In the genomic region with DNA sequence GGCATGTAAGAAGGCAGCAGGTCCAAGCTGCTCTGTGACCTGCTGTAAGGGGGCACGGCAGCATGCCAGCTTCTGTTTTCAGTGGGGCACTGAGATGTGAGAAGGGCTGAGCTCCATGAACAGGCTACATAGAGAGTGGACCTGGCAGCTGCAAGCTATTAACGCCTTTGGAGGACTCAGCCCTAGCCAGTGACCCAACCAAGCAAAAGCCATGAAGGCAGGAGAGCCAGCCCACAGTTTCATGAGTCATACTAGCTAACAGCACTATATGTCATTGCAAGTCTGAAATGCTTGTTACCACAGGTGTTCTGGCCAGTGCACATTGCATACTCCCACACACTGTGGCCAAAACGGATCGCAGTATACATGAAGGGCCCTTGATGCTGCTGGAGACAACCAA, we compare ENCODE assay signal across 31 mouse cellular contexts. TPM values are rescaled to one million over a fixed set of nuclear protein-coding genes. Genes with fewer than 3 reads are reported as not detected.
DNase-seq lines count a peak whose midpoint lies in the region; ATAC-seq and TF ChIP-seq lines count a peak whose summit lies in the region.
"Had no signal": no experiment of that assay in that cellular context is flagged by ENCODE, and none has a peak within 500 bp of the region (broad histone marks: within the 10 kb centered on the region; RNA-seq: fewer than 3 reads in every experiment).

No protein-coding gene starts in this region.

- ATAC-seq in embryonic facial prominence, embryonic 14.5 days (ENCODE audit: low read depth): 0 out of 2 replicates have a peak, but pooled peaks have one; percentile 38
- peak; percentile 63 for ATAC-seq in lung, postnatal 0 days
- ATAC-seq in forebrain, embryonic 13.5 days: no peak
- ATAC-seq: CD4-positive, CD25-positive, alpha-beta regulatory T cell, adult 4 months; inflammation-experienced regulatory T-cells, adult 6 months; liver, embryonic 12.5 days; liver, postnatal 0 days; midbrain, embryonic 15.5 days had no signal

- H3K9me3 ChIP-seq in embryonic facial prominence, embryonic 14.5 days (ENCODE audit: control insufficient read depth, low read length): no peaks in the 10 kb centered on the region
- H3K9me3 ChIP-seq in embryonic facial prominence, embryonic 10.5 days: no peaks in the 10 kb centered on the region
- H3K9me3 ChIP-seq in lung, postnatal 0 days (ENCODE audit: low read length): no peaks in the 10 kb centered on the region
- no peaks in the 10 kb centered on the region for H3K9me3 ChIP-seq in forebrain, embryonic 13.5 days (replicated peaks)
- H3K9me3 ChIP-seq: embryonic facial prominence, embryonic 12.5 days; forebrain, embryonic 12.5 days; heart, embryonic 13.5 days; hindbrain, embryonic 15.5 days; kidney, embryonic 15.5 days; liver, embryonic 12.5 days; midbrain, embryonic 10.5 days; midbrain, embryonic 15.5 days; neural tube, embryonic 12.5 days had no signal

- TF ChIP-seq EP300 in lung, postnatal 0 days (IDR thresholded peaks at IDR 0.05): no peak

- no peak overlapping the region for H3K9ac ChIP-seq in embryonic facial prominence, embryonic 14.5 days (ENCODE audit: low read depth, low read length)
- H3K9ac ChIP-seq in lung, postnatal 0 days (replicated peaks; ENCODE audit: low read depth): no peak overlapping the region
- no peak overlapping the region for H3K9ac ChIP-seq in forebrain, embryonic 13.5 days
- H3K9ac ChIP-seq: embryonic facial prominence, embryonic 12.5 days; forebrain, embryonic 12.5 days; heart, embryonic 13.5 days; hindbrain, embryonic 15.5 days; kidney, embryonic 15.5 days; liver, embryonic 12.5 days; liver, postnatal 0 days; midbrain, embryonic 15.5 days; neural tube, embryonic 12.5 days had no signal

- no peak for TF ChIP-seq CTCF in lung, postnatal 0 days (IDR thresholded peaks at IDR 0.05)

- no peaks in the 10 kb centered on the region for H3K36me3 ChIP-seq in embryonic facial prominence, embryonic 14.5 days (ENCODE audit: control insufficient read depth, insufficient read depth, low read length)
- H3K36me3 ChIP-seq in embryonic facial prominence, embryonic 10.5 days (replicated peaks): no peaks in the 10 kb centered on the region
- H3K36me3 ChIP-seq in lung, postnatal 0 days (ENCODE audit: insufficient read depth, low read length): no peaks in the 10 kb centered on the region
- H3K36me3 ChIP-seq in forebrain, embryonic 13.5 days (ENCODE audit: poor library complexity, severe bottlenecking): no peaks in the 10 kb centered on the region
- H3K36me3 ChIP-seq: embryonic facial prominence, embryonic 12.5 days; forebrain, embryonic 12.5 days; heart, embryonic 13.5 days; hindbrain, embryonic 15.5 days; kidney, embryonic 15.5 days; liver, embryonic 12.5 days; midbrain, embryonic 10.5 days; midbrain, embryonic 15.5 days; neural tube, embryonic 12.5 days had no signal

- H3K4me2 ChIP-seq in embryonic facial prominence, embryonic 14.5 days (ENCODE audit: low read depth, low read length): no peak overlapping the region
- H3K4me2 ChIP-seq in lung, postnatal 0 days (replicated peaks; ENCODE audit: low read depth, low read length): no peak overlapping the region
- H3K4me2 ChIP-seq in forebrain, embryonic 13.5 days: no peak overlapping the region
- H3K4me2 ChIP-seq: embryonic facial prominence, embryonic 12.5 days; forebrain, embryonic 12.5 days; heart, embryonic 13.5 days; hindbrain, embryonic 15.5 days; kidney, embryonic 15.5 days; liver, embryonic 12.5 days; midbrain, embryonic 15.5 days; neural tube, embryonic 12.5 days had no signal

- no peak for DNase-seq in embryonic facial prominence, embryonic 14.5 days (ENCODE audit: low spot score)
- no peak for DNase-seq in embryonic facial prominence, embryonic 10.5 days (ENCODE audit: low spot score)
- DNase-seq in lung, postnatal 0 days (ENCODE audit: low spot score): no peak
- DNase-seq in lung, adult 18-20 months: no peak
- peak; percentile 21 for DNase-seq in forelimb bud, embryonic 11.5 days (ENCODE audit: low read depth, low spot score)
- no peak for DNase-seq in left cerebral cortex, postnatal 4 days
- DNase-seq in spleen, adult 18-20 months: no peak
- DNase-seq: adrenal gland, postnatal 10 days; cerebellum, adult 11 months; cerebellum, adult 9-10 months; cerebellum, postnatal 36 days; heart, postnatal 10 days; kidney, adult 11 months; kidney, postnatal 25 days; liver, postnatal 0 days; right cerebral cortex, adult 18-20 months; thymus, adult 2 months; thymus, postnatal 36 days had no signal

- intact Hi-C loops in left cerebral cortex, postnatal 4 days (cut with DNase I): no loop called here

- no peaks in the 10 kb centered on the region for H3K27me3 ChIP-seq in embryonic facial prominence, embryonic 14.5 days (replicated peaks; ENCODE audit: control insufficient read depth, insufficient read depth, low read length)
- H3K27me3 ChIP-seq in embryonic facial prominence, embryonic 10.5 days (replicated peaks; ENCODE audit: low read depth, poor library complexity, severe bottlenecking): no peaks in the 10 kb centered on the region
- H3K27me3 ChIP-seq in lung, postnatal 0 days (replicated peaks; ENCODE audit: insufficient read depth, low read length): no peaks in the 10 kb centered on the region
- H3K27me3 ChIP-seq in forebrain, embryonic 13.5 days: no peaks in the 10 kb centered on the region
- H3K27me3 ChIP-seq: embryonic facial prominence, embryonic 12.5 days; forebrain, embryonic 12.5 days; heart, embryonic 13.5 days; hindbrain, embryonic 15.5 days; kidney, embryonic 15.5 days; liver, embryonic 12.5 days; midbrain, embryonic 15.5 days; neural tube, embryonic 12.5 days had no signal

- H3K27ac ChIP-seq in embryonic facial prominence, embryonic 14.5 days (replicated peaks; ENCODE audit: low read depth, low read length): no peak overlapping the region
- no peak overlapping the region for H3K27ac ChIP-seq in embryonic facial prominence, embryonic 10.5 days (replicated peaks)
- no peak overlapping the region for H3K27ac ChIP-seq in lung, postnatal 0 days (ENCODE audit: low read length)
- H3K27ac ChIP-seq in forebrain, embryonic 13.5 days: no peak overlapping the region
- H3K27ac ChIP-seq: embryonic facial prominence, embryonic 12.5 days; forebrain, embryonic 12.5 days; hindbrain, embryonic 15.5 days; kidney, embryonic 15.5 days; liver, embryonic 12.5 days; midbrain, embryonic 10.5 days; midbrain, embryonic 15.5 days; neural tube, embryonic 12.5 days had no signal

- peaks cover 19% of the 10 kb centered on the region; the same call in 1 of the 2 replicates for H3K4me1 ChIP-seq in embryonic facial prominence, embryonic 14.5 days (ENCODE audit: control insufficient read depth, insufficient read depth, low read length)
- peaks cover 34% of the 10 kb centered on the region for H3K4me1 ChIP-seq in embryonic facial prominence, embryonic 10.5 days
- H3K4me1 ChIP-seq in lung, postnatal 0 days (ENCODE audit: insufficient read depth, low read depth, low read length): peaks cover 14% of the 10 kb centered on the region; the same call in 1 of the 2 replicates
- H3K4me1 ChIP-seq in forebrain, embryonic 13.5 days: peaks cover 17% of the 10 kb centered on the region

- WGBS in embryonic facial prominence, embryonic 14.5 days: 66% methylated on average over 4 of the region's 4 CpGs
- WGBS in embryonic facial prominence, embryonic 10.5 days: 87% methylated on average over 4 of the region's 4 CpGs
- 73% methylated on average over 4 of the region's 4 CpGs for WGBS in lung, postnatal 0 days
- 87% methylated on average over 4 of the region's 4 CpGs for WGBS in forebrain, embryonic 13.5 days

- no peak overlapping the region for H3K4me3 ChIP-seq in embryonic facial prominence, embryonic 14.5 days (ENCODE audit: low read depth, low read length)
- H3K4me3 ChIP-seq in embryonic facial prominence, embryonic 10.5 days: no peak overlapping the region
- no peak overlapping the region for H3K4me3 ChIP-seq in lung, postnatal 0 days (ENCODE audit: low read depth, low read length)
- no peak overlapping the region for H3K4me3 ChIP-seq in forebrain, embryonic 13.5 days
- H3K4me3 ChIP-seq: embryonic facial prominence, embryonic 12.5 days; forebrain, embryonic 12.5 days; heart, embryonic 13.5 days; hindbrain, embryonic 15.5 days; kidney, embryonic 15.5 days; liver, embryonic 12.5 days; midbrain, embryonic 10.5 days; midbrain, embryonic 15.5 days; neural tube, embryonic 12.5 days had no signal

RNA-seq across cellular contexts. Expression of gene Sorcs2, which starts 41.3 kb away (rescaled TPM):
- polyA plus RNA-seq in embryonic facial prominence, embryonic 14.5 days (2014; fragmentation: Nextera tagmentation; extraction: Ambion mirVana): 21.6 and 22.5 TPM in 2 replicates
- 7.0 and 8.7 TPM in 2 replicates for polyA plus RNA-seq in embryonic facial prominence, embryonic 10.5 days (2016; fragmentation: Nextera tagmentation; extraction: Ambion mirVana)
- polyA plus RNA-seq in lung, postnatal 0 days (2015; fragmentation: Nextera tagmentation; extraction: Ambion mirVana): 9.4 TPM in 2 replicates
- total RNA-seq in left cerebral cortex, postnatal 4 days (2021): 10 to 100 TPM; 33.9 to 35.4 TPM
- 6.5 and 8.4 TPM in 2 replicates for polyA plus RNA-seq in forebrain, embryonic 13.5 days (2015; fragmentation: Nextera tagmentation; extraction: Ambion mirVana)
- total RNA-seq: megakaryocyte progenitor cell, adult 5-6 weeks had no signal
